In the genomic region with DNA sequence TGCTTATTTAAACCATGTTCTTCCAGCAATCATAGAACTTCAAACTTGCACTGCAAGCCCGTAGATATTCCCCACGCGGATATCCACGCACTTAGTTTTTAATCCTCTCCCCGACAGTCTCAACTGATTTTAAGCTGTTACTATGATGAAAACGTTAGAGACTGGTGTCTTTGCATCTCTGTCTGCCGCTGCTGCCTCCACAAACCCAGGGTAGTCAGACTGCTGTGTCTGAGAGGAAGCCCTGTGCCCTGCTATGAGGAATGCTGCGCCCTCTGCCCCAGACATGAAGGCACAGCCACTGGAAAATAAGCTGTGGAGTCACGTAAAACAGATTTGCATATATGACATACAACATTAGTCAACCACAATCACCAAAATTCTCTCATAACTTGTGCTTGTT, we compare ENCODE assay signal across 21 mouse cellular contexts. TPM values are rescaled to one million over a fixed set of nuclear protein-coding genes. Genes with fewer than 3 reads are reported as not detected.
A peak's percentile ranks its signal among the peaks of the same experiment; 100 is the strongest.
DNase-seq lines count a peak whose midpoint lies in the region; ATAC-seq and TF ChIP-seq lines count a peak whose summit lies in the region.
"Had no signal": no experiment of that assay in that cellular context is flagged by ENCODE, and none has a peak within 500 bp of the region (broad histone marks: within the 10 kb centered on the region; RNA-seq: fewer than 3 reads in every experiment).

No protein-coding gene starts in this region.

- no peaks in the 10 kb centered on the region for H3K27me3 ChIP-seq in forebrain, embryonic 13.5 days
- H3K27me3 ChIP-seq in forebrain, embryonic 12.5 days: 0 out of 2 replicates have a peak, but pooled peaks cover under 1% of the 10 kb centered on the region
- H3K27me3 ChIP-seq in lung, embryonic 14.5 days (ENCODE audit: insufficient read depth, low read length): no peaks in the 10 kb centered on the region
- H3K27me3 ChIP-seq in hindbrain, embryonic 15.5 days: no peaks in the 10 kb centered on the region
- no peaks in the 10 kb centered on the region for H3K27me3 ChIP-seq in midbrain, postnatal 0 days (ENCODE audit: insufficient read depth, low read length)
- H3K27me3 ChIP-seq: intestine, embryonic 15.5 days; limb, embryonic 15.5 days had no signal

- H3K4me3 ChIP-seq in forebrain, embryonic 13.5 days: no peak overlapping the region
- no peak overlapping the region for H3K4me3 ChIP-seq in forebrain, embryonic 12.5 days (replicated peaks)
- H3K4me3 ChIP-seq in lung, embryonic 14.5 days (ENCODE audit: low read depth, low read length): no peak overlapping the region
- no peak overlapping the region for H3K4me3 ChIP-seq in lung, adult 2 months (replicated peaks; ENCODE audit: extremely low read depth, low read depth, low read length)
- H3K4me3 ChIP-seq in hindbrain, embryonic 15.5 days: no peak overlapping the region
- H3K4me3 ChIP-seq in midbrain, postnatal 0 days (ENCODE audit: low read depth, low read length): no peak overlapping the region
- H3K4me3 ChIP-seq: intestine, embryonic 15.5 days; limb, embryonic 15.5 days had no signal

- 34% methylated on average over 9 of the region's 9 CpGs for WGBS in forebrain, embryonic 13.5 days
- 35% methylated on average over 9 of the region's 9 CpGs for WGBS in forebrain, embryonic 12.5 days
- 33% methylated on average over 9 of the region's 9 CpGs for WGBS in lung, embryonic 14.5 days
- 61% methylated on average over 9 of the region's 9 CpGs for WGBS in lung, adult 2 months
- WGBS in hindbrain, embryonic 15.5 days: 31% methylated on average over 9 of the region's 9 CpGs
- 23% methylated on average over 9 of the region's 9 CpGs for WGBS in midbrain, postnatal 0 days

- H3K9me3 ChIP-seq in forebrain, embryonic 13.5 days (replicated peaks): no peaks in the 10 kb centered on the region
- no peaks in the 10 kb centered on the region for H3K9me3 ChIP-seq in forebrain, embryonic 12.5 days
- H3K9me3 ChIP-seq in lung, embryonic 14.5 days (ENCODE audit: low read depth, low read length): no peaks in the 10 kb centered on the region
- no peaks in the 10 kb centered on the region for H3K9me3 ChIP-seq in hindbrain, embryonic 15.5 days
- no peaks in the 10 kb centered on the region for H3K9me3 ChIP-seq in midbrain, postnatal 0 days (ENCODE audit: low read length)
- H3K9me3 ChIP-seq: intestine, embryonic 15.5 days; limb, embryonic 15.5 days had no signal

- no peak for ATAC-seq in forebrain, embryonic 13.5 days
- no peak for ATAC-seq in forebrain, embryonic 12.5 days (ENCODE audit: low FRiP score)
- ATAC-seq in lung, embryonic 14.5 days (ENCODE audit: insufficient read depth): no peak
- ATAC-seq in hindbrain, embryonic 15.5 days (ENCODE audit: low FRiP score, low read depth): no peak
- ATAC-seq in midbrain, postnatal 0 days (ENCODE audit: low FRiP score): no peak
- ATAC-seq: intestine, embryonic 15.5 days had no signal

- H3K27ac ChIP-seq in forebrain, embryonic 13.5 days: no peak overlapping the region
- H3K27ac ChIP-seq in forebrain, embryonic 12.5 days: no peak overlapping the region
- no peak overlapping the region for H3K27ac ChIP-seq in lung, embryonic 14.5 days (ENCODE audit: low read depth)
- peak overlapping the region; percentile 40; the same call in 1 of the 2 replicates for H3K27ac ChIP-seq in hindbrain, embryonic 15.5 days (replicated peaks)
- H3K27ac ChIP-seq in midbrain, postnatal 0 days (ENCODE audit: low read depth, low read length): 0 out of 2 replicates have a peak overlapping the region, but pooled peaks have one; percentile 4
- H3K27ac ChIP-seq: intestine, embryonic 15.5 days; limb, embryonic 15.5 days had no signal

- TF ChIP-seq POLR2A in lung, adult 2 months (IDR thresholded peaks at IDR 0.05; ENCODE audit: borderline replicate concordance, extremely low read depth, low read depth, low read length): no peak

- peak; percentile 9 for DNase-seq in lung, embryonic 14.5 days
- DNase-seq in lung, adult 2 months: no peak
- DNase-seq in midbrain, postnatal 0 days (ENCODE audit: low spot score): no peak
- DNase-seq in retina, postnatal 1 day: no peak
- DNase-seq in kidney, adult 18-20 months: no peak
- DNase-seq: adrenal gland, adult 2 months; cerebellum, adult 11 months; cerebellum, postnatal 25 days; layer of hippocampus, postnatal 36 days; thymus, postnatal 36 days had no signal

- no peak for TF ChIP-seq CTCF in lung, embryonic 14.5 days (IDR thresholded peaks at IDR 0.05; ENCODE audit: low read depth)
- no peak for TF ChIP-seq CTCF in lung, adult 2 months (IDR thresholded peaks at IDR 0.05; ENCODE audit: insufficient read depth, low read length)
- no peak for TF ChIP-seq CTCF in midbrain, postnatal 0 days (IDR thresholded peaks at IDR 0.05)

- peaks cover 35% of the 10 kb centered on the region for H3K4me1 ChIP-seq in forebrain, embryonic 13.5 days
- H3K4me1 ChIP-seq in forebrain, embryonic 12.5 days: peaks cover 56% of the 10 kb centered on the region
- no peaks in the 10 kb centered on the region for H3K4me1 ChIP-seq in lung, embryonic 14.5 days (ENCODE audit: insufficient read depth)
- H3K4me1 ChIP-seq in lung, adult 2 months (ENCODE audit: control insufficient read depth, insufficient read depth, low read length): no peaks in the 10 kb centered on the region
- peaks cover 33% of the 10 kb centered on the region for H3K4me1 ChIP-seq in hindbrain, embryonic 15.5 days (replicated peaks)
- peaks cover 30% of the 10 kb centered on the region for H3K4me1 ChIP-seq in midbrain, postnatal 0 days (ENCODE audit: insufficient read depth, low read length)
- H3K4me1 ChIP-seq: intestine, embryonic 15.5 days had no signal

- no peak overlapping the region for H3K9ac ChIP-seq in forebrain, embryonic 13.5 days
- no peak overlapping the region for H3K9ac ChIP-seq in forebrain, embryonic 12.5 days
- no peak overlapping the region for H3K9ac ChIP-seq in lung, embryonic 14.5 days
- no peak overlapping the region for H3K9ac ChIP-seq in hindbrain, embryonic 15.5 days
- no peak overlapping the region for H3K9ac ChIP-seq in midbrain, postnatal 0 days (replicated peaks; ENCODE audit: low read length, poor library complexity, severe bottlenecking)
- H3K9ac ChIP-seq: intestine, embryonic 15.5 days; limb, embryonic 15.5 days had no signal

- H3K36me3 ChIP-seq in forebrain, embryonic 13.5 days (ENCODE audit: poor library complexity, severe bottlenecking): peaks cover 21% of the 10 kb centered on the region
- peaks cover 14% of the 10 kb centered on the region; the same call in 1 of the 2 replicates for H3K36me3 ChIP-seq in forebrain, embryonic 12.5 days (replicated peaks)
- no peaks in the 10 kb centered on the region for H3K36me3 ChIP-seq in lung, embryonic 14.5 days (ENCODE audit: insufficient read depth)
- no peaks in the 10 kb centered on the region for H3K36me3 ChIP-seq in hindbrain, embryonic 15.5 days
- peaks cover 5% of the 10 kb centered on the region; the same call in 1 of the 2 replicates for H3K36me3 ChIP-seq in midbrain, postnatal 0 days (ENCODE audit: insufficient read depth, low read length)

- 0 out of 2 replicates have a peak overlapping the region, but pooled peaks have one; percentile 46 for H3K4me2 ChIP-seq in forebrain, embryonic 13.5 days
- H3K4me2 ChIP-seq in forebrain, embryonic 12.5 days: no peak overlapping the region
- H3K4me2 ChIP-seq in lung, embryonic 14.5 days: peak overlapping the region; percentile 34; the same call in 1 of the 2 replicates
- H3K4me2 ChIP-seq in hindbrain, embryonic 15.5 days: peak overlapping the region; percentile 36; the same call in 1 of the 2 replicates
- H3K4me2 ChIP-seq in midbrain, postnatal 0 days (ENCODE audit: low read depth, low read length, poor library complexity, severe bottlenecking): no peak overlapping the region
- H3K4me2 ChIP-seq: intestine, embryonic 15.5 days; limb, embryonic 15.5 days had no signal

RNA-seq across cellular contexts. Expression of a gene that starts 5.4 kb away (rescaled TPM):
- polyA plus RNA-seq in forebrain, embryonic 13.5 days (2015; fragmentation: Nextera tagmentation; extraction: Ambion mirVana): 0.09 TPM in 1 of 2 replicates, not detected in the other
- not detected in 2 replicates for polyA plus RNA-seq in forebrain, embryonic 12.5 days (2016; fragmentation: Nextera tagmentation; extraction: Ambion mirVana)
- polyA plus RNA-seq in lung, embryonic 14.5 days (2014; fragmentation: Nextera tagmentation; extraction: Ambion mirVana): not detected in 2 replicates
- not detected in 2 replicates for polyA plus RNA-seq in lung, adult 2 months (2012; rRNA removed)
- polyA plus RNA-seq in hindbrain, embryonic 15.5 days (2015; fragmentation: Nextera tagmentation; extraction: Ambion mirVana): 0.14 TPM in 1 of 2 replicates, not detected in the other
- 0.09 and 0.11 TPM in 2 replicates for total RNA-seq in midbrain, postnatal 0 days (2014; rRNA removed)
- 0.16 and 0.25 TPM in 2 replicates for polyA plus RNA-seq in midbrain, postnatal 0 days (2015; fragmentation: Nextera tagmentation; extraction: Ambion mirVana)
- total RNA-seq: adrenal gland, adult 2 months; CH12.LX; gastrocnemius, postnatal 4 days; neutrophil, adult 5-6 weeks had no signal
- polyA plus RNA-seq: heart, embryonic 16.5 days; intestine, embryonic 15.5 days; limb, embryonic 15.5 days; liver, embryonic 16.5 days had no signal

RNA-seq across cellular contexts. Expression of a gene that starts 11.6 kb away (rescaled TPM):
- 0.25 TPM in 1 of 2 replicates, not detected in the other for polyA plus RNA-seq in forebrain, embryonic 13.5 days (2015; fragmentation: Nextera tagmentation; extraction: Ambion mirVana)
- not detected in 2 replicates for polyA plus RNA-seq in forebrain, embryonic 12.5 days (2016; fragmentation: Nextera tagmentation; extraction: Ambion mirVana)
- polyA plus RNA-seq in lung, embryonic 14.5 days (2014; fragmentation: Nextera tagmentation; extraction: Ambion mirVana): not detected in 2 replicates
- not detected in 2 replicates for polyA plus RNA-seq in lung, adult 2 months (2012; rRNA removed)
- polyA plus RNA-seq in hindbrain, embryonic 15.5 days (2015; fragmentation: Nextera tagmentation; extraction: Ambion mirVana): 0.27 and 0.42 TPM in 2 replicates
- total RNA-seq in midbrain, postnatal 0 days (2014; rRNA removed): 0.33 and 0.66 TPM in 2 replicates
- 0.94 and 1.2 TPM in 2 replicates for polyA plus RNA-seq in midbrain, postnatal 0 days (2015; fragmentation: Nextera tagmentation; extraction: Ambion mirVana)
- total RNA-seq: adrenal gland, adult 2 months; CH12.LX; gastrocnemius, postnatal 4 days; layer of hippocampus, postnatal 36 days; neutrophil, adult 5-6 weeks had no signal
- polyA plus RNA-seq: adrenal gland, adult 2 months; heart, embryonic 16.5 days; intestine, embryonic 15.5 days; limb, embryonic 15.5 days; liver, embryonic 16.5 days; testis, adult 2 months had no signal

RNA-seq across cellular contexts. Expression of a gene that starts 39.8 kb away (rescaled TPM):
- 21.7 and 23.0 TPM in 2 replicates for polyA plus RNA-seq in forebrain, embryonic 13.5 days (2015; fragmentation: Nextera tagmentation; extraction: Ambion mirVana)
- polyA plus RNA-seq in forebrain, embryonic 12.5 days (2016; fragmentation: Nextera tagmentation; extraction: Ambion mirVana): 25.9 and 27.2 TPM in 2 replicates
- polyA plus RNA-seq in lung, embryonic 14.5 days (2014; fragmentation: Nextera tagmentation; extraction: Ambion mirVana): 19.4 and 19.8 TPM in 2 replicates
- 65.9 and 73.9 TPM in 2 replicates for polyA plus RNA-seq in lung, adult 2 months (2012; rRNA removed)
- polyA plus RNA-seq in hindbrain, embryonic 15.5 days (2015; fragmentation: Nextera tagmentation; extraction: Ambion mirVana): 22.9 and 23.0 TPM in 2 replicates
- total RNA-seq in midbrain, postnatal 0 days (2014; rRNA removed): 18.5 and 27.8 TPM in 2 replicates
- polyA plus RNA-seq in midbrain, postnatal 0 days (2015; fragmentation: Nextera tagmentation; extraction: Ambion mirVana): 22.8 and 23.2 TPM in 2 replicates

RNA-seq across cellular contexts. Expression of a gene that starts 50.9 kb away (rescaled TPM):
- polyA plus RNA-seq in forebrain, embryonic 13.5 days (2015; fragmentation: Nextera tagmentation; extraction: Ambion mirVana): 3.8 and 4.9 TPM in 2 replicates
- 4.2 and 4.6 TPM in 2 replicates for polyA plus RNA-seq in forebrain, embryonic 12.5 days (2016; fragmentation: Nextera tagmentation; extraction: Ambion mirVana)
- 9.6 and 11.5 TPM in 2 replicates for polyA plus RNA-seq in lung, embryonic 14.5 days (2014; fragmentation: Nextera tagmentation; extraction: Ambion mirVana)
- 27.9 and 45.4 TPM in 2 replicates for polyA plus RNA-seq in lung, adult 2 months (2012; rRNA removed)
- 5.2 and 5.9 TPM in 2 replicates for polyA plus RNA-seq in hindbrain, embryonic 15.5 days (2015; fragmentation: Nextera tagmentation; extraction: Ambion mirVana)
- total RNA-seq in midbrain, postnatal 0 days (2014; rRNA removed): 3.7 and 12.1 TPM in 2 replicates
- 2.8 and 3.1 TPM in 2 replicates for polyA plus RNA-seq in midbrain, postnatal 0 days (2015; fragmentation: Nextera tagmentation; extraction: Ambion mirVana)

Comparison
In these comparisons a context has a peak if more than half of its experiments do, and no peak if none do; other contexts are left out.
1. H3K4me2 ChIP-seq: peak in forebrain, embryonic 13.5 days (single experiment), lung, embryonic 14.5 days (single experiment) and hindbrain, embryonic 15.5 days (single experiment); none in forebrain, embryonic 12.5 days (single experiment) and midbrain, postnatal 0 days (single experiment).
2. H3K27ac ChIP-seq: peak in hindbrain, embryonic 15.5 days (single experiment) and midbrain, postnatal 0 days (single experiment); none in forebrain, embryonic 13.5 days (single experiment), forebrain, embryonic 12.5 days (single experiment) and lung, embryonic 14.5 days (single experiment).